Mouse (Mus musculus) kidney, embryonic 14.5 days (tissue): ENCODE data around the gene Ergic3. TPM values are rescaled to one million over a fixed set of nuclear protein-coding genes. Genes with fewer than 3 reads are reported as not detected.

Experiments
- ATAC-seq: fragments of 200-750 bp; cut with Nextera tagmentation; 2 replicates; pipeline ENCODE4 v1.8.0; 2017; ENCODE audit warnings: moderate number of reproducible peaks, mild to moderate bottlenecking, moderate TSS enrichment, moderate library complexity; ENCODE audit not compliant: low FRiP score, low TSS enrichment
- H3K27ac ChIP-seq: fragments of 300-500 bp; sonication (generic); 2 replicates; pipeline ENCODE4 v1.5.1; 2014; ENCODE audit warnings: low read depth, mild to moderate bottlenecking, low read length, moderate library complexity, mixed read lengths
- H3K27me3 ChIP-seq: fragments of 300-500 bp; sonication (generic); 2 replicates; pipeline ENCODE4 v1.6.1; 2014; ENCODE audit warnings: mild to moderate bottlenecking, low read length; ENCODE audit not compliant: control insufficient read depth, insufficient read depth
- H3K36me3 ChIP-seq: fragments of 300-500 bp; sonication (generic); 2 replicates; pipeline ENCODE4 v1.6.1; 2014; ENCODE audit warnings: low read length, mixed read lengths; ENCODE audit not compliant: control insufficient read depth, insufficient read depth
- H3K4me1 ChIP-seq: fragments of 300-500 bp; sonication (generic); 2 replicates; pipeline ENCODE4 v1.6.1; 2014; ENCODE audit warnings: low read length, mixed read lengths; ENCODE audit not compliant: control insufficient read depth, insufficient read depth
- H3K4me2 ChIP-seq: fragments of 300-500 bp; sonication (generic); replicated peaks from 2 replicates; pipeline ENCODE4 v1.6.1; 2014; ENCODE audit warnings: low read depth, mild to moderate bottlenecking, low read length
- H3K4me3 ChIP-seq: fragments of 300-500 bp; sonication (generic); 2 replicates; pipeline ENCODE4 v1.5.1; 2014; ENCODE audit warnings: mild to moderate bottlenecking, low read length
- H3K9ac ChIP-seq: fragments of 300-500 bp; sonication (generic); 2 replicates; pipeline ENCODE4 v1.6.1; 2014; ENCODE audit warnings: low read depth, mild to moderate bottlenecking, low read length, moderate library complexity
- H3K9me3 ChIP-seq: fragments of 300-500 bp; sonication (generic); 2 replicates; pipeline ENCODE4 v1.6.1; 2016; ENCODE audit warnings: low read length; ENCODE audit not compliant: control insufficient read depth
- WGBS: fragments of 180-500 bp; shearing (Covaris S2); extraction: QIAGEN DNeasy Blood & Tissue Kit; methylation state at CpG from one replicate; pipeline ENCODE4 v1.1.7; 2014; 5-methylcytosine and 5-hydroxymethylcytosine counted together
- polyA plus RNA-seq: library from polyadenylated mRNA; unstranded; fragments of >200 nt; fragmentation: Nextera tagmentation; extraction: Ambion mirVana; gene quantifications from 2 replicates; pipeline ENCODE4 v1.2.1, GENCODE M21; 2014

Gene Ergic3
- 225 and 244 TPM in 2 replicates for polyA plus RNA-seq

GRCm38 (mm10) chr2:156007888-156008532, at the start of gene Ergic3, which contains the start of gene 6430550D23Rik:
Ergic3 (plus strand) TSS chr2:156008045.
6430550D23Rik (minus strand) TSS chr2:156007977.
- H3K4me3 ChIP-seq: peak within 1 kb of the TSS; percentile 92
- peaks cover 7% of the 10 kb centered on the region for H3K4me1 ChIP-seq
- H3K9me3 ChIP-seq: no peaks in the 10 kb centered on the region
- H3K9ac ChIP-seq: peak within 1 kb of the TSS; percentile 83
- peaks cover 29% of the 10 kb centered on the region for H3K36me3 ChIP-seq
- under 1% methylated on average over 45 of the region's 45 CpGs for WGBS
- H3K4me2 ChIP-seq: peak within 1 kb of the TSS; percentile 63
- no peaks in the 10 kb centered on the region for H3K27me3 ChIP-seq
- peak within 1 kb of the TSS; percentile 83 for H3K27ac ChIP-seq
- peak; percentile 99 for ATAC-seq

- no peak overlapping the region for H3K27ac ChIP-seq
- H3K9me3 ChIP-seq: no peaks in the 10 kb centered on the region
- no peak overlapping the region for H3K4me3 ChIP-seq
- peaks cover 5% of the 10 kb centered on the region; the same call in 1 of the 2 replicates for H3K4me1 ChIP-seq
- WGBS: 87% methylated on average over 5 of the region's 5 CpGs
- peaks cover 28% of the 10 kb centered on the region for H3K36me3 ChIP-seq
- no peaks in the 10 kb centered on the region for H3K27me3 ChIP-seq
- no peak overlapping the region for H3K9ac ChIP-seq
- no peak overlapping the region for H3K4me2 ChIP-seq
- ATAC-seq: no peak
Measured at GRCm38 (mm10) chr2:155959981-155960380, 47.9 kb upstream of the Ergic3 start.

GRCm38 (mm10) chr2:155961862-155962261, 46.0 kb upstream of the Ergic3 start:
- H3K27ac ChIP-seq: no peak overlapping the region
- no peaks in the 10 kb centered on the region for H3K27me3 ChIP-seq
- no peak for ATAC-seq
- no peak overlapping the region for H3K9ac ChIP-seq
- H3K36me3 ChIP-seq: peaks cover 45% of the 10 kb centered on the region
- H3K4me1 ChIP-seq: peaks cover 5% of the 10 kb centered on the region; the same call in 1 of the 2 replicates
- whole genome bisulfite sequencing: 79% methylated on average over 10 of the region's 10 CpGs
- no peaks in the 10 kb centered on the region for H3K9me3 ChIP-seq
- no peak overlapping the region for H3K4me2 ChIP-seq
- H3K4me3 ChIP-seq: no peak overlapping the region

- ATAC-seq: no peak
- Histone ChIP-seq H3K4me2 (no peak overlapping the region), H3K4me1 (no peaks in the 10 kb centered on the region), H3K27ac (no peak overlapping the region), H3K9ac (no peak overlapping the region), H3K4me3 (no peak overlapping the region), H3K36me3 (peaks cover 56% of the 10 kb centered on the region), H3K27me3 (no peaks in the 10 kb centered on the region), H3K9me3 (no peaks in the 10 kb centered on the region)
- WGBS: 44% methylated on average over 1 of the region's 1 CpGs
Measured at GRCm38 (mm10) chr2:155962991-155963390, 44.9 kb upstream of the Ergic3 start.

- Histone ChIP-seq H3K27me3 (no peaks in the 10 kb centered on the region), H3K4me1 (no peaks in the 10 kb centered on the region), H3K36me3 (peaks cover 88% of the 10 kb centered on the region), H3K4me3 (no peak overlapping the region), H3K9ac (no peak overlapping the region), H3K4me2 (no peak overlapping the region), H3K9me3 (no peaks in the 10 kb centered on the region), H3K27ac (no peak overlapping the region)
- 94% methylated on average over 6 of the region's 6 CpGs for WGBS
- no peak for ATAC-seq
Measured at GRCm38 (mm10) chr2:155973348-155973747, 34.5 kb upstream of the Ergic3 start.

GRCm38 (mm10) chr2:155974087-155974731, 33.6 kb upstream of the Ergic3 start:
- Histone ChIP-seq H3K27ac (no peak overlapping the region), H3K4me2 (no peak overlapping the region), H3K9me3 (no peaks in the 10 kb centered on the region), H3K27me3 (no peaks in the 10 kb centered on the region), H3K4me3 (no peak overlapping the region), H3K4me1 (no peaks in the 10 kb centered on the region), H3K9ac (no peak overlapping the region), H3K36me3 (peaks cover 83% of the 10 kb centered on the region)
- WGBS: 77% methylated on average over 14 of the region's 14 CpGs
- no peak for ATAC-seq

- Histone ChIP-seq H3K36me3 (peaks cover 84% of the 10 kb centered on the region), H3K27ac (0 out of 2 replicates have a peak overlapping the region, but pooled peaks have one; percentile 6), H3K4me1 (no peaks in the 10 kb centered on the region), H3K9ac (no peak overlapping the region), H3K9me3 (no peaks in the 10 kb centered on the region), H3K27me3 (no peaks in the 10 kb centered on the region), H3K4me3 (no peak overlapping the region), H3K4me2 (no peak overlapping the region)
- 56% methylated on average over 5 of the region's 5 CpGs for WGBS
- 0 out of 2 replicates have a peak, but pooled peaks have one; percentile 52 for ATAC-seq
Measured at GRCm38 (mm10) chr2:155979328-155979991, 28.4 kb upstream of the Ergic3 start.

- Histone ChIP-seq H3K9ac (no peak overlapping the region), H3K9me3 (no peaks in the 10 kb centered on the region), H3K36me3 (peaks cover 96% of the 10 kb centered on the region), H3K4me3 (no peak overlapping the region), H3K27me3 (no peaks in the 10 kb centered on the region), H3K4me1 (no peaks in the 10 kb centered on the region), H3K4me2 (no peak overlapping the region), H3K27ac (no peak overlapping the region)
- 94% methylated on average over 7 of the region's 7 CpGs for WGBS
- no peak for ATAC-seq
Measured at GRCm38 (mm10) chr2:155985776-155986175, 22.1 kb upstream of the Ergic3 start.

GRCm38 (mm10) chr2:155987131-155987530, 20.7 kb upstream of the Ergic3 start:
- Histone ChIP-seq H3K27me3 (no peaks in the 10 kb centered on the region), H3K4me1 (no peaks in the 10 kb centered on the region), H3K4me2 (no peak overlapping the region), H3K9me3 (no peaks in the 10 kb centered on the region), H3K27ac (no peak overlapping the region), H3K9ac (no peak overlapping the region), H3K36me3 (peaks cover 96% of the 10 kb centered on the region), H3K4me3 (no peak overlapping the region)
- ATAC-seq: no peak
- 96% methylated on average over 6 of the region's 6 CpGs for WGBS
